Mouse (Mus musculus): ENCODE data around the gene Zscan10.

GRCm38 (mm10) chr17:23571084-23571483 lies 29.6 kb upstream of the Zscan10 start:
- TF ChIP-seq POLR2A (IDR thresholded peaks at IDR 0.05; ENCODE audit: borderline replicate concordance, insufficient read depth, low read length) (no peak), CTCF (IDR thresholded peaks at IDR 0.05; ENCODE audit: borderline replicate concordance, insufficient read depth, low read depth, low read length) (peak; percentile 23; the same call in 1 of the 2 replicates)

All from cerebellum, adult 2 months (tissue).